Mouse (Mus musculus) liver, postnatal 0 days (tissue): ENCODE data around the gene Rab35.

Experiments used
- CTCF ChIP-seq: sonication (generic); IDR thresholded peaks from 2 replicates; pipeline ENCODE4 v1.5.1; 2016; ENCODE audit warnings: antibody characterized with exemption, low read depth
- EP300 ChIP-seq: IDR thresholded peaks from 2 replicates; pipeline ENCODE4 v1.6.1; 2016; ENCODE audit warnings: antibody characterized with exemption, low read depth, mild to moderate bottlenecking

DNA sequence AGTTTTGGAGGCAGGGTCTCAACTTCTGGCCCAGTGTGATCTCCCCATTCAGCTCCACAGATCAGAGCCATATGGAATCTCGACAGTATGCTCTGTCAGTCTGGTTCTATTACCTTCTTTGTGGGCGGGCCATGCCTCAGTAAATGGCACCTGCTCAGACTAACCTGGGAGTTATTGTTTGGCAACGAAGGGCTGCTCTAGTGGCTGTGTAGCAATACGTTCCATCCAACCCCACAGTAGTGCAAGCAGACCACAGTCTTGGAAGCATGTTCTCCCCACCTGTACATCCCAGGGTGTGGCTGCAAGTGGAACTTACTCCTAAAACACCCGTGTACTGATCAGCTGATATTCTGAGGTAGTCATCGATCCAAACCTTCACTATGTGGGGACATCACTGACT, 25.0 kb downstream of the Rab35 start:
- no peak for TF ChIP-seq CTCF
- TF ChIP-seq EP300 = no peak
